Mouse (Mus musculus): ENCODE data around the gene Foxs1. TPM values are rescaled to one million over a fixed set of nuclear protein-coding genes. Genes with fewer than 3 reads are reported as not detected.

Foxs1 gene
- total RNA-seq, 2 experiments from 2014 or later: 9.7 to 10.1 TPM

DNA sequence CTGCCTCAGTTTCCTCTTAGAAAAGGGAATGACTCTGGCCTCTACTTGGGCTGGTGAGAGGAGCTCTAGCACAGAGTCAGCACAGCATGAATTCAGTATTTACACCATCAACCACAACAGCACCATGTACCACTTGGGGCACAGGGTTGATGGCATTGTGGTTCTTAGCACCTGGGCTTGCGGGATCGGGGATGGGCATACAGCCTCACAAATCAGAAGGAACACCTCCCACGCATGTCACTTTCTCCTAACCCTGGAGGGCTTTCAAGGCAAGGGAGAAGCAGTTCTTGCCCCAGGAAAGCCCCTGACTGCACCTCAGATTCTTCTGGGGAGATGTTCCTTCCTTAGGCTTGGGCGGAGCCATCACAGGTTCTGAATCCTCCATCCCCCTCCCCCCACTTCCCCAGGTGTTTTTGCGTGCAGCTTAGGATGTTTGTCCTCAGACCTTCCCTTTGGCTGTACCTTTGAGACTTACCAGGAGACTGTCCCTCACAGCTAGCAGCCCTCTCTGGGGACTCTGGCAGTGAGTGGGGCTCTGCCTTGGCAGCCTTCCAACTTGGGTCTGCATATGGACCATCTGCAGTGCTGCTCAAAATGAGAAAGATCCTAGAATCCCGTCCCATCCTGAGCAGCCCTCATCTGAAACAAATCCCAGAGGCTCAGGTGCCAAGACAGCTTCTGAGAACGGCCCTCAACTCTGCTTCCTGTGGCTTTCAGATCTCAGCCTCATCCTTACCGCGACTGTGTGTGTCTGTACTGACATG is 26.6 kb downstream of the Foxs1 start:
- DNase-seq: no peak
- intact Hi-C loops (cut with DNase I): no loop called here

DNA sequence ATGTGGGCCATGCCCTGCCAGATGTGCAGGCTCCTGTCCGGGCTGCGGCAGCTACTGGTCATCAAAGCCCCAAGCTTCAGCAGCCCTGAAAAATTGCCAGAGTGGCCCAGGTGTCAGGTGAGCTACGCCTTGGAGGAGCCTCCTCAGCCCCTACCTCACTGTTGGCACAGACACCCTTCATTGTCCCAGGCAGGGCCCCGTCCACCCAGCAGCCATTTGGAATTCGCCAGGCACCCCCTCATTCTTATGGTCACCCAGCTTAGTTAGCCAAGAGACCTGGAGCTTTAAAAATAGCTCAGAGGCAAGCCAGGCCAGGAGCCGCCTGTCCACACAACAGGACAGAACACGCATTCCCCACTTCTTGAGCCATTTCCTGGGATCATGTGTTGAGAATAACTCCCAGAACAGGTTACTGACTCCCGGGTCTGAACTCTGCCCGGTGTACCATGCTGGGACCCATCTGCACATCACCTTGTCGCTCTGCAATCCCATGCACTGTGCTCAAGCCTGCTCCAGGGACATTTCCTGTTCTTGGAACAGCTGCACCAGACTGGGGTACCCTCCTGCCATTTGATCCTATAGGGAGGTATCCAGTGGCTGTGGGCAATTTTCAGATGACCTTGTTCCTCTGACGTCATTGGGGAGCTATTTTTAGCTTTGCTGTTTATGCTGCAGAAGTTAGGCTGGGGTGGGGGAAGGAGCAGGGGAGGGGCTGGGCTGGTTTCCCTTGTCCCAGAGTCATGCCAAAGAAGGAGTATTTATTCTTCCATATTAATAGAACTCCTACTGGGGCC is 27.8 kb downstream of the Foxs1 start:
- intact Hi-C loops (cut with DNase I): no loop called here
- peak; percentile 71 to 75 for DNase-seq

- DNase-seq: peak; percentile 65 to 72
- intact Hi-C loops (cut with DNase I): no loop called here
Observed at GRCm38 (mm10) chr2:152904127-152904643, 28.8 kb downstream of the Foxs1 start.

GRCm38 (mm10) chr2:152903586-152903985 is 29.4 kb downstream of the Foxs1 start:
- DNase-seq: peak in 1 of 2 experiments; percentile 38
- intact Hi-C loops (cut with DNase I): no loop called here

GRCm38 (mm10) chr2:152902658-152903057 is 30.4 kb downstream of the Foxs1 start:
- intact Hi-C loops (cut with DNase I): no loop called here
- no peak for DNase-seq

DNA sequence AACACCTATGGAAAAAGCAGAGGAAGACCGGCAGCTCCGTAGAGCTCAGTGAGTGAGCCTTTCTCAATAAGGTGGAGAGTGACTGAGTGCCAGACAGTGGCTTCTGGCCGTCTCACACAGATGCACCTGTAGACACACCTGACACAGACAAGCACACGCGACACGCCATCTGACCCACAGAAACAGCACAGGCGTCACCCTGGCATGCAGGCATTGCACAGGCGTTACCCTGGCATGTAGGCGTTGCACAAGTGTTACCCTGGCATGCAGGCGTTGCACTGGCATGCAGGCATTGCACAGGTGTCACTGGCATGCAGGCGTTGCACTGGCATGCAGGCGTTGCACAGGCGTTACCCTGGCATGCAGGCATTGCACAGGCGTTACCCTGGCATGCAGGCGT is 31.7 kb downstream of the Foxs1 start:
- DNase-seq: no peak
- intact Hi-C loops (cut with DNase I): no loop called here

DNA sequence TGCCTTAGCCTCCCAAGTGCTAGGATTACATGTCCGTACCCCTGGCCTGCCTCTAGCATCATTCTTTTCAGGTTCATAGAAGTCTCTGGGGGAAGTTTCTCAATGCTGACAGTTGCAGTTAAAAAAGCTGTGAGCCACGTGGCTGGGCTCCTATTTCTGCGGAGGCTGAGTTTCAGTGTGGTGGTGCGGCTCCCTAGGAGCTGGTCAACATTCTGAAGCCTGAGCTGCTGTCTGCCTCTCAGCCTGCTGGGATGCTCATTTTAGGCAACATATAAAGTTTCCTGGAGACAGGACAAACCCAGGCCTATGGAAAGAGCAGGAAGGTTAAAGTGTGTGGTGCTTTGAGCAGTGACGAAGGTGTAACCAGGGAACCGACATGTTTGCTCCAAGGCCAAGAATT is 34.0 kb downstream of the Foxs1 start:
- intact Hi-C loops (cut with DNase I): no loop called here

GRCm38 (mm10) chr2:152896926-152897325 is 36.1 kb downstream of the Foxs1 start:
- intact Hi-C loops (cut with DNase I): no loop called here
- DNase-seq: no peak

More for the DNA sequence above, 34.0 kb downstream of the Foxs1 start:
- DNase-seq: no peak

GRCm38 (mm10) chr2:152895834-152896233 is 37.2 kb downstream of the Foxs1 start:
- DNase-seq: no peak
- intact Hi-C loops (cut with DNase I): no loop called here

DNA sequence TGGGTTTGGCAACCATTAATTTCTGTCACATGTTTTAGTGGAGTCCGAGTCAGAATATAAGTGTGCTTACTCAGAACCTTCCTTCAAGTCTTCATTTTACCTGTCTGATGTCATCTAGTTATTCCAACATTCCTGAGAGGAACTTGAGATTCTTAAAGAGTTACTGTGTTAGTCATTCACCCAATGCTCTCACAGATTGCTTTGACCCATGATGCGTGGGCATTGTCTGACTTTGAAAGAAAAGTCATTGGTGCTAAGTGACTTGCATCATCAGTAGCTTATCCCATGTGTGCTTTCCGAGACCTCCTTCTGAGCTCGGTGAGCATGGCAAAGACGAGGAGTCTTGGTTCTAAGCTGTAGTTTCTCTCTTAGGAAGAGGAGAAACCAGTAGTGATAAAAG is 44.2 kb downstream of the Foxs1 start:
- intact Hi-C loops (cut with DNase I): no loop called here
- no peak for DNase-seq

DNA sequence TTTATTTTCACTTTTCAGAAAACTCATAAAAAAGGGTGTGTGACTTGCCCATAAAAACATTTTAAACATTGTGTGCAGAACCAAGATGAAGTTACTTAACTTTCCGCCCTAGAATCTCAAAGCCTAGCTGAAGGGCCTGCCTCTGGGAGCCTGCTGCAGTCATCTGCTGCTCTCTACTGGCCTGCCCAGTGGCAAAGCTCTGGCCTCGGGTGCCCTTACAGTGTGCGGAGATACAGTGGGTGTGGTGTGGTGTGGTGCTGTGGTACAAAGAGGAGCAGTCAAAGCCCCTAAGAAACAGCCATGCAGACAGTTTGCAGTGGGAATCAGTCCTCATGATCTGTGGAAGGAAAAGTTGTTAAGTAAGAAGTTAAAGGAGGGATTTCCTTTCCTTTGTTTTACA is 45.8 kb downstream of the Foxs1 start:
- intact Hi-C loops (cut with DNase I): no loop called here
- no peak for DNase-seq

DNA sequence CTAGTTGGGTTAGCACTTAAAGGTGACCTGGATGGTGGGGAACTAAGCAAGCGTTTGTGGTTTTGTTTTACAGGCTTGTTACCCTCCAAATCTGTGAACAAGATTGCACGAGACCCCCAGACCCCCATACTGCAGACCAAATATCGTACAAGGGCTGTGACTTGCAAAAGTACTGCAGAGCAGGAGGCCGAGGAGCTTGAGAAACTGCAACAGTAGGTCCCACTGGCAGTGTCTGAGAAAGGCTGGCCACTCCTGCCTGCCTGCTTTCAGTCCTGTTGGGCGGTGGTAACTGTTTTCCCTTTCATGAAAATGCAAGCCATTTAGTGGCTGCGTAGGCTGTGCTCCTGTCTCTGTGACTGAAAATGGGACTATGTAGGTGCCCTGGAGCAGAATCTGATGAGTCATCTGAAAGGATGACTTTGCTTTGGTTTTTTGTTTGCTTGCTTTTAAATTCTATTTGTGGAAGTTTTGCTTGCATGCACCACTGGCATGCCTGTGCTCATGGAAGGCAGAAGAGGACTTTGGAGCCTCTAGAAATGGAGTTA is 48.8 kb downstream of the Foxs1 start:
- intact Hi-C loops (cut with DNase I): no loop called here
- DNase-seq: no peak

Other genes starting within 250 kb of the Foxs1 start
- 10 to 100 TPM; 17.8 to 19.1 TPM for gene Mcts2, start 246.2 kb downstream of the Foxs1 start, total RNA-seq (2021)
- 10 to 100 TPM; 72.9 to 84.2 TPM for gene Id1, start 197.0 kb downstream of the Foxs1 start, total RNA-seq (2021)
- 10 to 100 TPM; 17.9 to 22.4 TPM for gene Cox4i2, start 179.0 kb downstream of the Foxs1 start, total RNA-seq (2021)
- 10 to 100 TPM; 40.0 to 72.4 TPM for gene Bcl2l1, start 101.5 kb downstream of the Foxs1 start, total RNA-seq (2021)
- 10 to 100 TPM; 16.0 to 17.8 TPM for gene Tpx2, start 85.2 kb downstream of the Foxs1 start, total RNA-seq (2021)
- gene Mylk2, start 21.9 kb downstream of the Foxs1 start, total RNA-seq (2021): under 1 TPM; 0.25 to 0.38 TPM
- under 1 TPM; 0.15 to 0.65 TPM for gene Dusp15, start 18.5 kb upstream of the Foxs1 start, total RNA-seq (2021)
- not detected for gene Ttll9, start 29.3 kb upstream of the Foxs1 start, total RNA-seq (2021)
- gene Pdrg1, start 82.2 kb upstream of the Foxs1 start, total RNA-seq (2021): 10 to 100 TPM; 74.9 to 81.3 TPM
- not detected for gene Xkr7, start 98.6 kb upstream of the Foxs1 start, total RNA-seq (2021)
- gene Ccm2l, start 132.7 kb upstream of the Foxs1 start, total RNA-seq (2021): 10 to 100 TPM; 26.9 to 29.1 TPM
- gene Hck, start 175.3 kb upstream of the Foxs1 start, total RNA-seq (2021): 1 to 10 TPM; 1.0 to 1.2 TPM
- gene Tm9sf4, start 228.1 kb upstream of the Foxs1 start, total RNA-seq (2021): 10 to 100 TPM; 66.4 to 69.6 TPM

Measured in heart, postnatal 10 days (tissue).